Mouse (Mus musculus): ENCODE data around the gene Acta2. TPM values are rescaled to one million over a fixed set of nuclear protein-coding genes. Genes with fewer than 3 reads are reported as not detected.

The Acta2 gene
- polyA plus RNA-seq, 1 experiment from 2014 or later, result 19.0 TPM

GRCm38 (mm10) chr19:34237746-34238145, 17.6 kb downstream of the Acta2 start:
- Histone ChIP-seq H3K36me3 (no peaks in the 10 kb centered on the region), H3K4me3 (no peak overlapping the region), H3K27me3 (ENCODE audit: low read depth, poor library complexity, severe bottlenecking) (no peaks in the 10 kb centered on the region), H3K27ac (replicated peaks) (no peak overlapping the region), H3K9me3 (replicated peaks) (no peaks in the 10 kb centered on the region), H3K4me1 (no peaks in the 10 kb centered on the region)
- 92% methylated on average over 2 of the region's 2 CpGs for WGBS
- DNase-seq (ENCODE audit: low spot score), result no peak

GRCm38 (mm10) chr19:34236049-34236448, 19.3 kb downstream of the Acta2 start:
- Histone ChIP-seq H3K27me3 (ENCODE audit: low read depth, poor library complexity, severe bottlenecking) (no peaks in the 10 kb centered on the region), H3K9me3 (replicated peaks) (no peaks in the 10 kb centered on the region), H3K36me3 (no peaks in the 10 kb centered on the region), H3K4me1 (peaks cover 5% of the 10 kb centered on the region), H3K4me3 (no peak overlapping the region), H3K27ac (replicated peaks) (no peak overlapping the region)
- no peak for DNase-seq (ENCODE audit: low spot score)
- 96% methylated on average over 3 of the region's 3 CpGs for WGBS

GRCm38 (mm10) chr19:34233944-34234343, 21.4 kb downstream of the Acta2 start:
- H3K27me3 ChIP-seq (ENCODE audit: low read depth, poor library complexity, severe bottlenecking), result no peaks in the 10 kb centered on the region
- DNase-seq (ENCODE audit: low spot score), result no peak
- H3K9me3 ChIP-seq (replicated peaks), result no peaks in the 10 kb centered on the region
- 96% methylated on average over 14 of the region's 14 CpGs for WGBS
- H3K4me3 ChIP-seq, result no peak overlapping the region
- H3K36me3 ChIP-seq, result no peaks in the 10 kb centered on the region
- H3K27ac ChIP-seq (replicated peaks), result no peak overlapping the region
- peaks cover 5% of the 10 kb centered on the region for H3K4me1 ChIP-seq

- no peak for DNase-seq (ENCODE audit: low spot score)
- WGBS, result 51% methylated on average over 5 of the region's 5 CpGs
- Histone ChIP-seq H3K4me3 (no peak overlapping the region), H3K36me3 (no peaks in the 10 kb centered on the region), H3K27ac (replicated peaks) (no peak overlapping the region), H3K9me3 (replicated peaks) (no peaks in the 10 kb centered on the region), H3K27me3 (ENCODE audit: low read depth, poor library complexity, severe bottlenecking) (no peaks in the 10 kb centered on the region), H3K4me1 (peaks cover 5% of the 10 kb centered on the region)
Observed at GRCm38 (mm10) chr19:34232326-34232725, 23.1 kb downstream of the Acta2 start.

- H3K9me3 ChIP-seq (replicated peaks), result no peaks in the 10 kb centered on the region
- no peaks in the 10 kb centered on the region for H3K36me3 ChIP-seq
- no peaks in the 10 kb centered on the region for H3K27me3 ChIP-seq (ENCODE audit: low read depth, poor library complexity, severe bottlenecking)
- H3K4me1 ChIP-seq, result peaks cover 5% of the 10 kb centered on the region
- H3K4me3 ChIP-seq, result no peak overlapping the region
- no peak overlapping the region for H3K27ac ChIP-seq (replicated peaks)
- DNase-seq (ENCODE audit: low spot score), result no peak
- WGBS, result 83% methylated on average over 7 of the region's 7 CpGs
Observed at GRCm38 (mm10) chr19:34231596-34231995, 23.8 kb downstream of the Acta2 start.

- WGBS, result 87% methylated on average over 3 of the region's 3 CpGs
- no peaks in the 10 kb centered on the region for H3K4me1 ChIP-seq
- H3K27me3 ChIP-seq (ENCODE audit: low read depth, poor library complexity, severe bottlenecking), result no peaks in the 10 kb centered on the region
- H3K4me3 ChIP-seq, result no peak overlapping the region
- H3K27ac ChIP-seq (replicated peaks), result no peak overlapping the region
- no peak for DNase-seq (ENCODE audit: low spot score)
- H3K9me3 ChIP-seq (replicated peaks), result no peaks in the 10 kb centered on the region
- H3K36me3 ChIP-seq, result no peaks in the 10 kb centered on the region
Observed at GRCm38 (mm10) chr19:34222805-34223204, 32.6 kb downstream of the Acta2 start.

GRCm38 (mm10) chr19:34220732-34221380, 34.5 kb downstream of the Acta2 start:
- no peaks in the 10 kb centered on the region for H3K36me3 ChIP-seq
- H3K4me1 ChIP-seq, result no peaks in the 10 kb centered on the region
- H3K27ac ChIP-seq (replicated peaks), result no peak overlapping the region
- no peak overlapping the region for H3K4me3 ChIP-seq
- WGBS, result 77% methylated on average over 3 of the region's 3 CpGs
- H3K27me3 ChIP-seq (ENCODE audit: low read depth, poor library complexity, severe bottlenecking), result no peaks in the 10 kb centered on the region
- DNase-seq (ENCODE audit: low spot score), result no peak
- H3K9me3 ChIP-seq (replicated peaks), result no peaks in the 10 kb centered on the region

- no peak for DNase-seq (ENCODE audit: low spot score)
- H3K27ac ChIP-seq (replicated peaks), result no peak overlapping the region
- 86% methylated on average over 5 of the region's 5 CpGs for WGBS
- no peaks in the 10 kb centered on the region for H3K27me3 ChIP-seq (ENCODE audit: low read depth, poor library complexity, severe bottlenecking)
- no peaks in the 10 kb centered on the region for H3K36me3 ChIP-seq
- H3K4me1 ChIP-seq, result no peaks in the 10 kb centered on the region
- H3K9me3 ChIP-seq (replicated peaks), result no peaks in the 10 kb centered on the region
- no peak overlapping the region for H3K4me3 ChIP-seq
Observed at GRCm38 (mm10) chr19:34219260-34219968, 36.0 kb downstream of the Acta2 start.

GRCm38 (mm10) chr19:34217761-34218160, 37.6 kb downstream of the Acta2 start:
- Histone ChIP-seq H3K4me1 (no peaks in the 10 kb centered on the region), H3K36me3 (no peaks in the 10 kb centered on the region), H3K9me3 (replicated peaks) (no peaks in the 10 kb centered on the region), H3K27ac (replicated peaks) (no peak overlapping the region), H3K4me3 (no peak overlapping the region), H3K27me3 (ENCODE audit: low read depth, poor library complexity, severe bottlenecking) (no peaks in the 10 kb centered on the region)
- no peak for DNase-seq (ENCODE audit: low spot score)
- 83% methylated on average over 3 of the region's 3 CpGs for WGBS

- 91% methylated on average over 5 of the region's 5 CpGs for WGBS
- Histone ChIP-seq H3K27ac (replicated peaks) (no peak overlapping the region), H3K9me3 (replicated peaks) (no peaks in the 10 kb centered on the region), H3K4me1 (no peaks in the 10 kb centered on the region), H3K36me3 (no peaks in the 10 kb centered on the region), H3K27me3 (ENCODE audit: low read depth, poor library complexity, severe bottlenecking) (no peaks in the 10 kb centered on the region), H3K4me3 (no peak overlapping the region)
- no peak for DNase-seq (ENCODE audit: low spot score)
Observed at GRCm38 (mm10) chr19:34216956-34217355, 38.4 kb downstream of the Acta2 start.

GRCm38 (mm10) chr19:34214136-34214535, 41.3 kb downstream of the Acta2 start:
- H3K4me1 ChIP-seq, result no peaks in the 10 kb centered on the region
- no peak overlapping the region for H3K27ac ChIP-seq (replicated peaks)
- no peak for DNase-seq (ENCODE audit: low spot score)
- WGBS, result 76% methylated on average over 4 of the region's 4 CpGs
- H3K9me3 ChIP-seq (replicated peaks), result no peaks in the 10 kb centered on the region
- no peaks in the 10 kb centered on the region for H3K36me3 ChIP-seq
- H3K4me3 ChIP-seq, result no peak overlapping the region
- H3K27me3 ChIP-seq (ENCODE audit: low read depth, poor library complexity, severe bottlenecking), result no peaks in the 10 kb centered on the region

GRCm38 (mm10) chr19:34213251-34213645, 42.1 kb downstream of the Acta2 start:
- H3K36me3 ChIP-seq, result no peaks in the 10 kb centered on the region
- H3K27me3 ChIP-seq (ENCODE audit: low read depth, poor library complexity, severe bottlenecking), result no peaks in the 10 kb centered on the region
- no peak overlapping the region for H3K4me3 ChIP-seq
- no peaks in the 10 kb centered on the region for H3K9me3 ChIP-seq (replicated peaks)
- H3K4me1 ChIP-seq, result no peaks in the 10 kb centered on the region
- H3K27ac ChIP-seq (replicated peaks), result no peak overlapping the region
- no peak for DNase-seq (ENCODE audit: low spot score)

GRCm38 (mm10) chr19:34212489-34213250, 42.7 kb downstream of the Acta2 start:
- Histone ChIP-seq H3K4me1 (no peaks in the 10 kb centered on the region), H3K27ac (replicated peaks) (no peak overlapping the region), H3K9me3 (replicated peaks) (no peaks in the 10 kb centered on the region), H3K4me3 (no peak overlapping the region), H3K27me3 (ENCODE audit: low read depth, poor library complexity, severe bottlenecking) (no peaks in the 10 kb centered on the region), H3K36me3 (no peaks in the 10 kb centered on the region)
- WGBS, result 90% methylated on average over 12 of the region's 12 CpGs
- DNase-seq (ENCODE audit: low spot score), result no peak

Data from midbrain, embryonic 10.5 days (tissue).